Mouse (Mus musculus): ENCODE measurements around the gene Cyp3a59. TPM values are rescaled to one million over a fixed set of nuclear protein-coding genes. Genes with fewer than 3 reads are reported as not detected.
"Not testable (repeated sequence)": the region's sequence is repeated elsewhere in the genome, so short reads cannot be mapped to it uniquely, and the experiment has no call there.

Gene Cyp3a59
- not detected for total RNA-seq (2022)

- DNase-seq (ENCODE audit: low spot score): not testable (repeated sequence)
Observed at GRCm38 (mm10) chr5:146078945-146079344, at the start of gene Cyp3a59. Cyp3a59 (plus strand) TSS chr5:146079257.

- DNase-seq (ENCODE audit: low spot score): no peak
Observed at GRCm38 (mm10) chr5:146070099-146070498, 9.0 kb upstream of the Cyp3a59 start.

GRCm38 (mm10) chr5:146147903-146148302 is 68.8 kb downstream of the Cyp3a59 start:
- DNase-seq (ENCODE audit: low spot score): no peak

GRCm38 (mm10) chr5:146150454-146150853 is 71.4 kb downstream of the Cyp3a59 start:
- no peak for DNase-seq (ENCODE audit: low spot score)

GRCm38 (mm10) chr5:146158326-146158725 is 79.3 kb downstream of the Cyp3a59 start:
- not testable (repeated sequence) for DNase-seq (ENCODE audit: low spot score)

GRCm38 (mm10) chr5:146160439-146160838 is 81.4 kb downstream of the Cyp3a59 start, which contains the start of gene Gm5565:
Gm5565 (minus strand) TSS chr5:146160539.
- not testable (repeated sequence) for DNase-seq (ENCODE audit: low spot score)

Other genes with a start within 250 kb of the Cyp3a59 start
- gene Cyp3a11, start 199.3 kb upstream of the Cyp3a59 start, total RNA-seq (2022): not detected
- gene Cyp3a25, start 69.6 kb upstream of the Cyp3a59 start, total RNA-seq (2022): not detected
- not detected for gene Gm5565, start 81.3 kb downstream of the Cyp3a59 start, total RNA-seq (2022)
- gene Gm6309, start 91.5 kb downstream of the Cyp3a59 start, total RNA-seq (2022): not detected
- gene 1700001J03Rik, start 106.0 kb downstream of the Cyp3a59 start, total RNA-seq (2022): under 1 TPM in 3 of 4 experiments, not detected in 1; 0.63 to 0.85 (median 0.63) TPM
- 10 to 100 TPM; 35.4 to 43.8 (median 40.9) TPM for gene Rnf6, start 142.3 kb downstream of the Cyp3a59 start, total RNA-seq (2022)
- gene Cdk8, start 152.0 kb downstream of the Cyp3a59 start, total RNA-seq (2022): 10 to 100 TPM; 13.7 to 18.6 (median 16.9) TPM

Measured in heart, adult 8-10 months (tissue).